Mouse (Mus musculus): ENCODE data around the gene Btrc.

GRCm38 (mm10) chr19:45527931-45528534, 164.5 kb downstream of the Btrc start:
- no peak for TF ChIP-seq CTCF (IDR thresholded peaks at IDR 0.05; ENCODE audit: control insufficient read depth, insufficient read depth, insufficient read length)
- no peak for TF ChIP-seq MAX (IDR thresholded peaks at IDR 0.05)

Data from C2C12 (cell line).